Mouse (Mus musculus) B cell, adult 62 days (primary cell): ENCODE results near the gene Kcnk7. TPM values are rescaled to one million over a fixed set of nuclear protein-coding genes. Genes with fewer than 3 reads are reported as not detected.

Experiments used
- total RNA-seq: library from RNA; stranded (reverse); gene quantifications from 4 replicates; pipeline ENCODE4 v1.2.4, GENCODE M21; 2023

Kcnk7 gene
- not detected in 4 replicates for total RNA-seq

DNA sequence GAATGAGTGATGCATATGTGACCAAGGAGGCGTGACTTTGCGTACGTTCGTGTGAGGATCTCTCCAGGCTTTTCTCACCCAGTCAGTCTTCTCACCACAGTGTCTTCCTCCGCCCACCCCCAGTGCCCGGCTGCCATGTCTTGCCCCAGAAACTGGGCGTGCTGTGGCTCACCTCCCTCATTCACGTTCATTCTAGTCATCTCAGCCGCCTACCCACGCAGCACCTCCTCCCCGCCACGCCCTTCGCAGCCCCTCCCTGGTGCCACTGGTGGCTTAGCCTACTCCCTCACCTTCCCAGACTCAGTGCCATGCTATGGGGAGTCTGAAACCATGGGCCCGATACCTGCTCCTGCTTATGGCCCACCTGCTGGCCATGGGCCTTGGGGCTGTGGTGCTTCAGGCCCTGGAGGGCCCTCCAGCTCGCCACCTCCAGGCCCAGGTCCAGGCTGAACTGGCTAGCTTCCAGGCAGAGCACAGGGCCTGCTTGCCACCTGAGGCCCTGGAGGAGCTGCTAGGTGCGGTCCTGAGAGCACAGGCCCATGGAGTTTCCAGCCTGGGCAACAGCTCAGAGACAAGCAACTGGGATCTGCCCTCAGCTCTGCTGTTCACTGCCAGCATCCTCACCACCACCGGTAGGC, at the start of gene Kcnk7:
TSS of gene Kcnk7 (plus strand) at position 205 of the 638 bp plus-strand sequence.

DNA sequence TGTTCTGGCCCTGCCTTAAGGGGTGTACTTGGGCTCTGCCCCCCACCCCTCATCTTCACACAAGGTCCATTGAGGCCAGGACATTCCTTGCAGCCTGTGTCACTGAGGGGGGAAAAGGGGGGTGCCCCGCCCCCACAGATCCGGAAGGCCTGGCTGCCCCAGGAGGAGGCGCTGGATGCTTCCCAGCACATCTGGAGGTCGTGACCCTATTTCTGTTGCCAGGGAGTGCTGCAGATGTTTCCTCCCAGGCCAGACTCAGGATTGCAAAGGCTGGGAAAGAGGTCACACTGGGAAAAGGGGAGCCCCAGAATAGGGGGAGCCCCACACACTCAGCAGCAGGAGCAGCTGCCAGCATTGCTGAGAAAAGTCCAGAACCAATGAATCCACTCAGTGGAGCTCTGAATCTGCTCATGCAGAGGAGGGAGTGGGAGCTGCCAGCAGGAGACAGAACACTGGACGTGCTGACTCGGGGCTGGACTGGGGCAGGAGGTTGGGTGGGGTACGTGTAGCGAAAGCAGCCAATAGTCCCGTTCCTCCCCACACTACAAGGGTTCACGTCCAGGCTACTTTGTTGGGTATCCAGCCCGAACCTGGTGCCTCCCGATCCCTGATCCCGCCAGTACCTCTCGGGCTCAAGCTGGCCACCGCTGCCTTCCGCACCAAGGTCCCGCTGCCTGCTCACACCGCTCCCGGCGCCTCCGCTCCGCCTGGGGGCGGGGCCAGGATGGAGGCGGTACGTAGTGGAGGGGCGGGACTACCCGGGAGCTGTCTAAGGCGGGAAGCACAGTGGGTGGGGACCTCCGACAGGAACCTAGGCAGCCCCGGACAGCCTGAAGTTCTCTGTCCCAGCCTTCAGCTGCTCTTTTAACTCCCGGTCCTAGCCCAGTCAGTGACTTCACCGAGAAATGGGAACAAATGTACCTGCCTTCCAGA, 40.9 kb upstream of the Kcnk7 start, which contains the start of gene Sipa1:
TSS of gene Sipa1 (minus strand) at position 727 of the 933 bp plus-strand sequence.

DNA sequence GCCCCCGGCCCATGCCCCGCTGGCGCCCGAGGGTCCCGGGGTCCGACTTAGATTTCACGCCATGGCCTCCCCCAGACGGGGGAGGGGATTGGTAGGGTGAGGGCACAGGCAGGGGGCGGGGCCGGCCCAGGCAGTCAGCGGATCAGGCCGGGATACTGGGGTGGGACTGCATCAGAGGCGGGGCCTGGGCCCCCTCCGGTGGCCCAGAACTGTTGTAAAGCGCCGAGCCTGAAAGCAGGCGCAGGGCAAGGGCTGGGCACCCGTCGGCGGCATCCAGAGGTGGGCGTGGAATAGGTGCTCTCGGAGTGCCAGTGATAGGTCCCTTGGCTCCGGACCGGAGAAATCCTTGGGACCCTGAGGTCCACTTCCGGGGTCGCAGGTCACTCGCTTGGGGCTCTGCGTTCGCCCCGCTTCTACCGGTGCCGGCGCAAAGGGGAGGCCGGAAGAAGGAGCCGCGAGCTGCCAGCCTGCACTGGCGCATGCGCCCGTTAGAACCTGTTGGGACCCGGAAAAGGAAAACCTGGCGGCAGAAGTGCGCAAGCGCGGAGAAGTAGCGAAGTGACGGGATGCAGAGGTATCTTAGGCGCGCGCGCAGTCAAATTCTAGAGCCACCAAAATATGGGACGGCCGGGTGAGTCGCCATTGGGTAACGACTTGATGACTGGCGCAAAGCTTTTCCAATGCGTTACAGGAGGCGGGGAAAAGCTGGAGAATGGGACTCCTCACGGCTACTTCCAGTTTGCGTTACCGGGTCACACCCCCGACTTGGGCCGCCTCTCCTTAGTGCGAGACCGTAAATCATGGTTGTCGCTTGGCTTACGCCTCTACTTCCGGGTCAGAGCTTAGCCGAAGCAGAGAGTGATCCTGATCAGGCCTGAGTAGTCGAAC, 15.7 kb upstream of the Kcnk7 start, which contains the start of the genes Map3k11 and Pcnx3:
TSS of gene Map3k11 (plus strand) at position 543 of the 888 bp plus-strand sequence.
TSS of gene Pcnx3 (minus strand) at position 709 of the 888 bp plus-strand sequence.

DNA sequence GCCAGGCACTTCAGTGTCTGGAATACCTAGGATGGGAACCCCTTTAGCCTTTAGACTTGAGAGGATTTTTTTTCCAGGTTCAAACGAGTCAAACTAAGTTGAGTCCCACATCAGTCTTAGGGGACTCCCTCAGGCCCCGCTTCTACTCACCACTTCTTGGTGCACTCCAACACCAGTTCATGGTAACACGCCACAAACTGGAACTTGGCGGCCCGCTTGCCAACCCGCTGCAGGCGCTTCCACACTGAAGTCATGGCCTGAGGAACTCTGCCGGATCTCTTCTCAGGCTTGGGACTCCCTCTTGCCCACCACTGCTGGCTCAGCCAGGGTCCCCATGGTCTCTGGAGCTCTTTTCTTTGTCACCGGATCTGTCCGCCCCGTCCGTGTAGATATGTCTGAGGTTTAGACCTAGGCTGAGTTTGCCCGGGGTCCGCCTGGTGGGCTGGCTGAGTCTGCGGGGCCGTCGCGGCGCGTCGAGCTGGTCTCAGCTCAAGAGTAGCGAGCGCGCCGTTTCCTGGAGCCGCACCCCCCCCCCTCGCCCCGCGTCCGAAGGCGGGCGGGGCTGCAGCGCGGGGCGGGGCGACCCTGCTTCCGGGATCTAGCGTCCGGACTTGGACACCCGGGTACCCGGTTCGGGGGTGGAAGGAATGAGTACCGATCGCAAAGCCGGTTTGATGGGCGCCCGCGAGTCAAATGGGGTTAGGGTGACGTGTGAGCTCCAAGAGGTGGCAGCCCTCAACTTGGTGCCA, 21.8 kb downstream of the Kcnk7 start, which contains the start of gene Ehbp1l1:
TSS of gene Ehbp1l1 (minus strand) at position 551 of the 749 bp plus-strand sequence.

DNA sequence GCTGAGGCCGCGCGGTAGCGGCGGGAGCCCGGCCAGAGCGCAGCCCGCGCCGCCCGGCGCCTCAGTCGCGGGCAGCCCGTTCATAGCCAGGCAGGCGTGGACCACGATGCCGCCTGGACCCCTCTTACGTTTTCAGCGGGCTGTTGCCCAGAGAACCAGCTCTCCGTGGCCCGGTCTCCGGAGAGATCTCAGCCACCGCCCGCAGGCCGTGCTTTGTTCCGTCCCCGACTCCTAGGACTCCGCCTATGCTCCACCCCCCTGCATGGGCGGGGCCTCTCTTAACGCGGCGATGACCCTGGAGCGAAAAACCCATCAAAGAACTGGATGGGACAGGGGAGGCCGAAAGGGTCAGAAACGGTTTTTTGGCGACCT, 25.3 kb downstream of the Kcnk7 start, which contains the start of gene Fam89b:
TSS of gene Fam89b (minus strand) at position 210 of the 372 bp plus-strand sequence.

DNA sequence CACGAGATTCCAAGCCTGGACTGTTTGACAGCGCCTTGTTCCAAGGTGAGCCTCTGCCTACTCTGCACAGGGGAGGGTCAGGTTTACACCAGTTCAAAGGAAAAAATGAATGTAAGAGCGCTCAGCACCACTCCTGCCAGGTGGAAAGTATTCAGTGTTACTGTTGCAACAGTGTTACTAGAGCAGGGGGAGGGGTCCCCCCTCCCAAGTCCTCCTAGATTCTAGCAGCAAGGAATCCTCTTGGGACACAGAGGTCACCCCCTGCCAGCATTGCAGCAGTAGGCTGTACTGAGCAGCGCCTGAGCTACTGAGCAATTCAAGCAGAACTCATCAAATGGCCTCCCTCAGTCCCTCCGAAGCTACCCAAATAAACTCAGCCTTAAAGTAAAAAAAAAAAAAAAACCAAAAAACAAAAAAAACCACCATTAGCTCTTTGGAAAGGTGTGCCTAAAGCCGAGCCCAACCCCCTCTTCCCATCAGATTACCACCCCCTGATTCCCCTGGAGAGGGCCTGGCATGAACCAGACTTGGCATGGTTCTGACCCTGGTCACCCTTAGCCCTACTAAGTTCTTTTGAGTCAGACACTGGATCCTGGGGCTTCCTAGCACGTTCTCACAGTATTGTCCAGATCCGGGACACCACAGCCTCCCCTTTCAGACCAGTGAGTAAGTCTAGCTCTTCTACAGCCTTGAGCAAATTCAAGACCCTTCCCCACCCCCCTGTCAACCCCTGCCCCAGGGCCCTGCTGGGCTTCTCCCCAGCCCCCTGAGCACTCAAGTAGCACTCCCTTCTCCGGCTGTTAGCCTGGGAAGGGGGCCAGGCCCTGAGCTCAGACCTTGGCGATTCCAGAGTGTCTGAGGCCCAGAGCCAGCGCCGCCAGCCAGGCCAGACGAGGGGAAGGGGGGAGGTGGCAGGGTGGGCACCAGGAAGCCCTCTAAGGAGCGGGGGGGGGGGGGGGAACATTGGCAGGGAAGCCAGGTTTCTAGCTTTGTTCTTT, 36.5 kb downstream of the Kcnk7 start, which contains the start of gene Ltbp3:
TSS of gene Ltbp3 (plus strand) at position 585 of the 998 bp plus-strand sequence.

Other genes starting within 250 kb of the Kcnk7 start
- 2.5 to 3.4 TPM (median 2.8 TPM) in 4 replicates for gene Ccdc85b, start 246.5 kb upstream of the Kcnk7 start, total RNA-seq
- 71.4 to 110 TPM (median 105 TPM) in 4 replicates for gene Fibp, start 243.8 kb upstream of the Kcnk7 start, total RNA-seq
- 0.92 to 2.5 TPM (median 1.4 TPM) in 4 replicates for gene Ctsw, start 235.9 kb upstream of the Kcnk7 start, total RNA-seq
- gene Efemp2, start 230.4 kb upstream of the Kcnk7 start, total RNA-seq, result not detected in 4 replicates
- gene Mus81, start 216.0 kb upstream of the Kcnk7 start, total RNA-seq, result 29.5 to 38.4 TPM (median 36.3 TPM) in 4 replicates
- gene Cfl1, start 213.9 kb upstream of the Kcnk7 start, total RNA-seq, result 1,244 to 1,311 TPM (median 1,302 TPM) in 4 replicates
- gene 1700020D05Rik, start 200.6 kb upstream of the Kcnk7 start, total RNA-seq, result 1.6 to 3.8 TPM (median 2.1 TPM) in 4 replicates
- gene Snx32, start 193.8 kb upstream of the Kcnk7 start, total RNA-seq, result 9.1 to 11.3 TPM (median 9.6 TPM) in 4 replicates
- not detected in 4 replicates for gene Ovol1, start 143.7 kb upstream of the Kcnk7 start, total RNA-seq
- gene Ap5b1, start 136.3 kb upstream of the Kcnk7 start, total RNA-seq, result 15.4 to 17.9 TPM (median 15.7 TPM) in 4 replicates
- gene Rnaseh2c, start 102.5 kb upstream of the Kcnk7 start, total RNA-seq, result 75.8 to 104 TPM (median 94.4 TPM) in 4 replicates
- 102 to 119 TPM (median 114 TPM) in 4 replicates for gene Kat5, start 94.1 kb upstream of the Kcnk7 start, total RNA-seq
- 140 to 161 TPM (median 148 TPM) in 4 replicates for gene Rela, start 66.9 kb upstream of the Kcnk7 start, total RNA-seq
- gene Sipa1, start 40.7 kb upstream of the Kcnk7 start, total RNA-seq, result 565 to 597 TPM (median 588 TPM) in 4 replicates
- 55.2 to 63.2 TPM (median 57.8 TPM) in 4 replicates for gene Map3k11, start 15.6 kb upstream of the Kcnk7 start, total RNA-seq
- gene Pcnx3, start 15.5 kb upstream of the Kcnk7 start, total RNA-seq, result 193 to 226 TPM (median 206 TPM) in 4 replicates
- 50.4 to 54.6 TPM (median 51.6 TPM) in 4 replicates for gene Ehbp1l1, start 21.9 kb downstream of the Kcnk7 start, total RNA-seq
- gene Fam89b, start 25.3 kb downstream of the Kcnk7 start, total RNA-seq, result 18.2 to 22.6 TPM (median 21.3 TPM) in 4 replicates
- gene Ltbp3, start 36.5 kb downstream of the Kcnk7 start, total RNA-seq, result not detected in 4 replicates
- gene Scyl1, start 67.1 kb downstream of the Kcnk7 start, total RNA-seq, result 78.0 to 85.4 TPM (median 79.7 TPM) in 4 replicates
- 33.0 to 43.6 TPM (median 39.5 TPM) in 4 replicates for gene Frmd8, start 170.9 kb downstream of the Kcnk7 start, total RNA-seq
- 17.1 to 24.8 TPM (median 22.9 TPM) in 4 replicates for gene Slc25a45, start 173.4 kb downstream of the Kcnk7 start, total RNA-seq
- gene Tigd3, start 189.8 kb downstream of the Kcnk7 start, total RNA-seq, result 1.8 to 2.4 TPM (median 2.4 TPM) in 4 replicates
- 146 to 167 TPM (median 148 TPM) in 4 replicates for gene Dpf2, start 208.6 kb downstream of the Kcnk7 start, total RNA-seq
- 0.15 to 0.43 TPM (median 0.15 TPM) in 3 of 4 replicates, not detected in the other for gene Cdc42ep2, start 220.4 kb downstream of the Kcnk7 start, total RNA-seq